Mouse (Mus musculus): ENCODE results near the gene Gm4707. TPM values are rescaled to one million over a fixed set of nuclear protein-coding genes. Genes with fewer than 3 reads are reported as not detected.

Gene Gm4707
- polyA plus RNA-seq, 1 experiment = not detected

- TF ChIP-seq GATA1 (IDR thresholded peaks at IDR 0.05; ENCODE audit: low read length) = no peak
Observed at GRCm38 (mm10) chr17:71474762-71475704, 15.3 kb upstream of the Gm4707 start, which contains the start of gene Smchd1. Smchd1 (minus strand) TSS chr17:71475343.

- no peak for TF ChIP-seq GATA1 (IDR thresholded peaks at IDR 0.05; ENCODE audit: low read length)
Observed at GRCm38 (mm10) chr17:71474128-71474527, 14.4 kb upstream of the Gm4707 start.

GRCm38 (mm10) chr17:71471261-71471660 is 11.5 kb upstream of the Gm4707 start:
- TF ChIP-seq GATA1 (IDR thresholded peaks at IDR 0.05; ENCODE audit: low read length) = no peak

GRCm38 (mm10) chr17:71460312-71460711 is 594 bp upstream of the Gm4707 start:
- TF ChIP-seq GATA1 (IDR thresholded peaks at IDR 0.05; ENCODE audit: low read length) = no peak

- TF ChIP-seq GATA1 (IDR thresholded peaks at IDR 0.05; ENCODE audit: low read length) = no peak
Observed at GRCm38 (mm10) chr17:71445191-71445590, 14.5 kb downstream of the Gm4707 start.

- no peak for TF ChIP-seq GATA1 (IDR thresholded peaks at IDR 0.05; ENCODE audit: low read length)
Observed at GRCm38 (mm10) chr17:71444718-71445117, 15.0 kb downstream of the Gm4707 start.

GRCm38 (mm10) chr17:71444126-71444525 is 15.6 kb downstream of the Gm4707 start:
- TF ChIP-seq GATA1 (IDR thresholded peaks at IDR 0.05; ENCODE audit: low read length) = no peak

- no peak for TF ChIP-seq GATA1 (IDR thresholded peaks at IDR 0.05; ENCODE audit: low read length)
Observed at GRCm38 (mm10) chr17:71443273-71443672, 16.4 kb downstream of the Gm4707 start.

GRCm38 (mm10) chr17:71417008-71417407 is 42.7 kb downstream of the Gm4707 start:
- no peak for TF ChIP-seq GATA1 (IDR thresholded peaks at IDR 0.05; ENCODE audit: low read length)

Other genes starting within 250 kb of the Gm4707 start
- 115 and 163 TPM in 2 replicates for gene Emilin2, start 147.9 kb downstream of the Gm4707 start, polyA plus RNA-seq (2012)
- gene Smchd1, start 15.4 kb upstream of the Gm4707 start, polyA plus RNA-seq (2012) = 14.8 and 17.8 TPM in 2 replicates
- 1.6 and 9.4 TPM in 2 replicates for gene Ndc80, start 66.9 kb upstream of the Gm4707 start, polyA plus RNA-seq (2012)
- not detected in 2 replicates for gene Spdya, start 92.1 kb upstream of the Gm4707 start, polyA plus RNA-seq (2012)
- gene Wdr43, start 156.0 kb upstream of the Gm4707 start, polyA plus RNA-seq (2012) = 53.5 and 58.7 TPM in 2 replicates
- gene Togaram2, start 213.3 kb upstream of the Gm4707 start, polyA plus RNA-seq (2012) = not detected in 2 replicates